Mouse (Mus musculus) duodenum, adult 2 months (tissue): ENCODE data around the gene Gm21518. TPM values are rescaled to one million over a fixed set of nuclear protein-coding genes. Genes with fewer than 3 reads are reported as not detected.

ENCODE experiments used
- polyA plus RNA-seq: library from polyadenylated mRNA; depleted of rRNA; stranded (reverse); fragments of >200 nt; gene quantifications from 2 replicates; pipeline ENCODE4 v1.2.3, GENCODE M21; 2012; ENCODE audit warnings: low replicate concordance; rRNA removed

The Gm21518 gene
- polyA plus RNA-seq, result not detected in 2 replicates

DNA sequence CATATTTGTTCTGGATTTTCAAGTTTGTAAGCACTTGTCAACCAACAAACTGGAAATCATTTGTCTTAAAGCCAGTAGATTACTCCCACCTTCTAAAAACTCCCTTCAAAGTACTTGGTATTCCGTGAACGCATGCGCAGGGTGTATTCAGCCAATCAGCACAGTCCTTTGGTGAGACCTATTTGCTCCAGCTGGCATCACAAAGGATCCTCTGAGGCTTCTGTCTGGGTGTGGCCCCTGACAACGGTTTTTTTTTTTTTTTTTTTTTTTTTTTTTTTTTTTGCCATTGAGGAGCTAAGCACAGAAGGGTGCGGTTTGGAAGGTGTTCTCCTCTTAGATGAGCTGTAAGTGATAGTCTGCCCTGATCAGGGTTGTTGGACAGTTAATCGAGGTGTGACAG, at the start of gene Gm21518:
Gene Gm21518, plus strand, starts transcription at position 301 of the 400 bp plus-strand sequence.

